Mouse (Mus musculus) urinary bladder, postnatal 25 days (tissue): ENCODE measurements at regions not wholly inside any gene's neighbourhood (a gene's known extent, or its start where the extent isn't known, plus 50 kb on each side); places are given as distances from the start of the nearest gene placed in this dataset.
A peak's percentile ranks its signal among the peaks of the same experiment; 100 is the strongest.

Experiments used
- DNase-seq: peaks from one replicate; pipeline ENCODE4 v3.0.0; 2022; ENCODE audit warnings: low spot score

- no peak for DNase-seq
Measured at GRCm38 (mm10) chr14:90488301-90488700, 2017.1 kb upstream of the Pcdh20 start.

GRCm38 (mm10) chr14:90447971-90448370, 1976.8 kb upstream of the Pcdh20 start:
- no peak for DNase-seq

- peak; percentile 19 for DNase-seq
Measured at GRCm38 (mm10) chr14:90432874-90433543, 1961.8 kb upstream of the Pcdh20 start.

- no peak for DNase-seq
Measured at GRCm38 (mm10) chr14:90412707-90413106, 1941.5 kb upstream of the Pcdh20 start.

- DNase-seq: no peak
Measured at GRCm38 (mm10) chr14:90406350-90406749, 1935.2 kb upstream of the Pcdh20 start.

GRCm38 (mm10) chr14:90405476-90405875, 1934.3 kb upstream of the Pcdh20 start:
- DNase-seq: no peak

GRCm38 (mm10) chr14:90367256-90367936, 1896.2 kb upstream of the Pcdh20 start:
- DNase-seq: no peak

- DNase-seq: no peak
Measured at GRCm38 (mm10) chr14:90334541-90334940, 1863.3 kb upstream of the Pcdh20 start.

GRCm38 (mm10) chr14:90295456-90295855, 1824.3 kb upstream of the Pcdh20 start:
- DNase-seq: peak; percentile 7

- no peak for DNase-seq
Measured at GRCm38 (mm10) chr14:90246042-90246441, 1774.8 kb upstream of the Pcdh20 start.

GRCm38 (mm10) chr14:90232661-90233060, 1761.5 kb upstream of the Pcdh20 start:
- DNase-seq: no peak

- DNase-seq: no peak
Measured at GRCm38 (mm10) chr14:90200294-90200693, 1729.1 kb upstream of the Pcdh20 start.

- DNase-seq: no peak
Measured at GRCm38 (mm10) chr14:90197791-90198190, 1726.6 kb upstream of the Pcdh20 start.

GRCm38 (mm10) chr14:90172729-90173128, 1701.5 kb upstream of the Pcdh20 start:
- no peak for DNase-seq
